Mouse (Mus musculus): Measurements from ENCODE around the gene Fndc11. TPM values are rescaled to one million over a fixed set of nuclear protein-coding genes. Genes with fewer than 3 reads are reported as not detected.
"Not testable (repeated sequence)": the region's sequence is repeated elsewhere in the genome, so short reads cannot be mapped to it uniquely, and the experiment has no call there.

Fndc11 gene
- polyA plus RNA-seq, 1 experiment from 2014 or later, result not detected

GRCm38 (mm10) chr2:181189321-181189720 lies 30.5 kb upstream of the Fndc11 start:
- Histone ChIP-seq H3K27me3 (ENCODE audit: control insufficient read depth, insufficient read depth, low read length) (no peaks in the 10 kb centered on the region), H3K4me3 (ENCODE audit: low read depth, low read length) (no peak overlapping the region), H3K9ac (ENCODE audit: low read length) (no peak overlapping the region), H3K36me3 (ENCODE audit: control insufficient read depth, insufficient read depth, low read length) (no peaks in the 10 kb centered on the region), H3K9me3 (ENCODE audit: control insufficient read depth, low read length) (no peaks in the 10 kb centered on the region), H3K4me1 (ENCODE audit: control insufficient read depth, insufficient read depth, low read length) (peaks cover 5% of the 10 kb centered on the region; the same call in 1 of the 2 replicates), H3K4me2 (ENCODE audit: low read depth) (no peak overlapping the region), H3K27ac (ENCODE audit: low read depth, low read length) (no peak overlapping the region)
- ATAC-seq (ENCODE audit: insufficient read depth, low FRiP score, low TSS enrichment), result no peak
- WGBS, result 89% methylated on average over 1 of the region's 1 CpGs
- DNase-seq (ENCODE audit: low spot score), result no peak

- H3K4me2 ChIP-seq (ENCODE audit: low read depth); H3K9me3 ChIP-seq (ENCODE audit: control insufficient read depth, low read length); H3K4me1 ChIP-seq (ENCODE audit: control insufficient read depth, insufficient read depth, low read length); H3K9ac ChIP-seq (ENCODE audit: low read length); H3K27ac ChIP-seq (ENCODE audit: low read depth, low read length); H3K4me3 ChIP-seq (ENCODE audit: low read depth, low read length); H3K36me3 ChIP-seq (ENCODE audit: control insufficient read depth, insufficient read depth, low read length); ATAC-seq (ENCODE audit: insufficient read depth, low FRiP score, low TSS enrichment); H3K27me3 ChIP-seq (ENCODE audit: control insufficient read depth, insufficient read depth, low read length); DNase-seq (ENCODE audit: low spot score): not testable (repeated sequence)
- 75% methylated on average over 4 of the region's 4 CpGs for WGBS
These were observed 28.4 kb upstream of the Fndc11 start for GRCm38 (mm10) chr2:181191385-181191784.

GRCm38 (mm10) chr2:181191936-181192335 lies 27.9 kb upstream of the Fndc11 start:
- Histone ChIP-seq H3K36me3 (ENCODE audit: control insufficient read depth, insufficient read depth, low read length) (no peaks in the 10 kb centered on the region), H3K27me3 (ENCODE audit: control insufficient read depth, insufficient read depth, low read length) (no peaks in the 10 kb centered on the region), H3K27ac (ENCODE audit: low read depth, low read length) (no peak overlapping the region), H3K4me1 (ENCODE audit: control insufficient read depth, insufficient read depth, low read length) (peaks cover 5% of the 10 kb centered on the region; the same call in 1 of the 2 replicates), H3K9ac (ENCODE audit: low read length) (no peak overlapping the region), H3K4me2 (ENCODE audit: low read depth) (no peak overlapping the region), H3K4me3 (ENCODE audit: low read depth, low read length) (no peak overlapping the region), H3K9me3 (ENCODE audit: control insufficient read depth, low read length) (no peaks in the 10 kb centered on the region)
- DNase-seq (ENCODE audit: low spot score) (no peak), ATAC-seq (ENCODE audit: insufficient read depth, low FRiP score, low TSS enrichment) (no peak)
- 61% methylated on average over 4 of the region's 4 CpGs for WGBS

- DNase-seq (ENCODE audit: low spot score) (no peak), ATAC-seq (ENCODE audit: insufficient read depth, low FRiP score, low TSS enrichment) (no peak)
These were observed 26.8 kb upstream of the Fndc11 start for GRCm38 (mm10) chr2:181193044-181193443.

GRCm38 (mm10) chr2:181196628-181197300 lies 23.0 kb upstream of the Fndc11 start:
- Histone ChIP-seq H3K4me2 (ENCODE audit: low read depth) (no peak overlapping the region), H3K36me3 (ENCODE audit: control insufficient read depth, insufficient read depth, low read length) (no peaks in the 10 kb centered on the region), H3K9ac (ENCODE audit: low read length) (no peak overlapping the region), H3K27ac (ENCODE audit: low read depth, low read length) (no peak overlapping the region), H3K4me1 (ENCODE audit: control insufficient read depth, insufficient read depth, low read length) (no peaks in the 10 kb centered on the region), H3K27me3 (ENCODE audit: control insufficient read depth, insufficient read depth, low read length) (no peaks in the 10 kb centered on the region), H3K4me3 (ENCODE audit: low read depth, low read length) (no peak overlapping the region), H3K9me3 (ENCODE audit: control insufficient read depth, low read length) (no peaks in the 10 kb centered on the region)
- ATAC-seq (ENCODE audit: insufficient read depth, low FRiP score, low TSS enrichment) (no peak), DNase-seq (ENCODE audit: low spot score) (no peak)
- 90% methylated on average over 4 of the region's 4 CpGs for WGBS

More at GRCm38 (mm10) chr2:181193044-181193443, 26.8 kb upstream of the Fndc11 start:
- 82% methylated on average over 3 of the region's 3 CpGs for WGBS
- Histone ChIP-seq H3K36me3 (ENCODE audit: control insufficient read depth, insufficient read depth, low read length) (no peaks in the 10 kb centered on the region), H3K27me3 (ENCODE audit: control insufficient read depth, insufficient read depth, low read length) (no peaks in the 10 kb centered on the region), H3K4me2 (ENCODE audit: low read depth) (no peak overlapping the region), H3K4me3 (ENCODE audit: low read depth, low read length) (no peak overlapping the region), H3K27ac (ENCODE audit: low read depth, low read length) (no peak overlapping the region), H3K9me3 (ENCODE audit: control insufficient read depth, low read length) (no peaks in the 10 kb centered on the region), H3K9ac (ENCODE audit: low read length) (no peak overlapping the region), H3K4me1 (ENCODE audit: control insufficient read depth, insufficient read depth, low read length) (peaks cover 5% of the 10 kb centered on the region; the same call in 1 of the 2 replicates)

GRCm38 (mm10) chr2:181201606-181202005 lies 18.2 kb upstream of the Fndc11 start:
- Histone ChIP-seq H3K4me3 (ENCODE audit: low read depth, low read length) (no peak overlapping the region), H3K4me1 (ENCODE audit: control insufficient read depth, insufficient read depth, low read length) (no peaks in the 10 kb centered on the region), H3K4me2 (ENCODE audit: low read depth) (no peak overlapping the region), H3K36me3 (ENCODE audit: control insufficient read depth, insufficient read depth, low read length) (no peaks in the 10 kb centered on the region), H3K27me3 (ENCODE audit: control insufficient read depth, insufficient read depth, low read length) (no peaks in the 10 kb centered on the region), H3K27ac (ENCODE audit: low read depth, low read length) (no peak overlapping the region), H3K9ac (ENCODE audit: low read length) (no peak overlapping the region), H3K9me3 (ENCODE audit: control insufficient read depth, low read length) (no peaks in the 10 kb centered on the region)
- DNase-seq (ENCODE audit: low spot score), result no peak
- WGBS, result 72% methylated on average over 3 of the region's 3 CpGs
- no peak for ATAC-seq (ENCODE audit: insufficient read depth, low FRiP score, low TSS enrichment)

- no peak for DNase-seq (ENCODE audit: low spot score)
- no peak for ATAC-seq (ENCODE audit: insufficient read depth, low FRiP score, low TSS enrichment)
- no peaks in the 10 kb centered on the region for H3K4me1 ChIP-seq (ENCODE audit: control insufficient read depth, insufficient read depth, low read length)
- WGBS, result 96% methylated on average over 3 of the region's 3 CpGs
- H3K4me2 ChIP-seq (ENCODE audit: low read depth), result no peak within 1 kb of the TSS
- H3K27me3 ChIP-seq (ENCODE audit: control insufficient read depth, insufficient read depth, low read length), result no peaks in the 10 kb centered on the region
- no peak within 1 kb of the TSS for H3K27ac ChIP-seq (ENCODE audit: low read depth, low read length)
- H3K9me3 ChIP-seq (ENCODE audit: control insufficient read depth, low read length), result no peaks in the 10 kb centered on the region
- no peak within 1 kb of the TSS for H3K9ac ChIP-seq (ENCODE audit: low read length)
- H3K4me3 ChIP-seq (ENCODE audit: low read depth, low read length), result no peak within 1 kb of the TSS
- H3K36me3 ChIP-seq (ENCODE audit: control insufficient read depth, insufficient read depth, low read length), result no peaks in the 10 kb centered on the region
These were observed 17.4 kb upstream of the Fndc11 start, which contains the start of gene Ptk6 for GRCm38 (mm10) chr2:181202422-181202821. Gene Ptk6 (minus strand): TSS chr2:181202789.

GRCm38 (mm10) chr2:181202886-181203285 lies 16.9 kb upstream of the Fndc11 start:
- no peak for ATAC-seq (ENCODE audit: insufficient read depth, low FRiP score, low TSS enrichment)
- Histone ChIP-seq H3K9ac (ENCODE audit: low read length) (no peak overlapping the region), H3K27ac (ENCODE audit: low read depth, low read length) (no peak overlapping the region), H3K27me3 (ENCODE audit: control insufficient read depth, insufficient read depth, low read length) (no peaks in the 10 kb centered on the region), H3K4me2 (ENCODE audit: low read depth) (no peak overlapping the region), H3K9me3 (ENCODE audit: control insufficient read depth, low read length) (no peaks in the 10 kb centered on the region), H3K4me3 (ENCODE audit: low read depth, low read length) (no peak overlapping the region), H3K36me3 (ENCODE audit: control insufficient read depth, insufficient read depth, low read length) (no peaks in the 10 kb centered on the region), H3K4me1 (ENCODE audit: control insufficient read depth, insufficient read depth, low read length) (no peaks in the 10 kb centered on the region)
- 79% methylated on average over 6 of the region's 6 CpGs for WGBS
- DNase-seq (ENCODE audit: low spot score), result no peak

- H3K36me3 ChIP-seq (ENCODE audit: control insufficient read depth, insufficient read depth, low read length), result no peaks in the 10 kb centered on the region
- no peak overlapping the region for H3K27ac ChIP-seq (ENCODE audit: low read depth, low read length)
- no peak overlapping the region for H3K4me2 ChIP-seq (ENCODE audit: low read depth)
- no peaks in the 10 kb centered on the region for H3K9me3 ChIP-seq (ENCODE audit: control insufficient read depth, low read length)
- DNase-seq (ENCODE audit: low spot score), result no peak
- H3K9ac ChIP-seq (ENCODE audit: low read length), result no peak overlapping the region
- WGBS, result 87% methylated on average over 5 of the region's 5 CpGs
- no peaks in the 10 kb centered on the region for H3K27me3 ChIP-seq (ENCODE audit: control insufficient read depth, insufficient read depth, low read length)
- no peak overlapping the region for H3K4me3 ChIP-seq (ENCODE audit: low read depth, low read length)
- no peaks in the 10 kb centered on the region for H3K4me1 ChIP-seq (ENCODE audit: control insufficient read depth, insufficient read depth, low read length)
- ATAC-seq (ENCODE audit: insufficient read depth, low FRiP score, low TSS enrichment), result no peak
These were observed 14.1 kb upstream of the Fndc11 start for GRCm38 (mm10) chr2:181205678-181206077.
